Mouse (Mus musculus): ENCODE measurements around the gene Trim17.
A peak's percentile ranks its signal among the peaks of the same experiment; 100 is the strongest.
"Not testable (repeated sequence)": the region's sequence is repeated elsewhere in the genome, so short reads cannot be mapped to it uniquely, and the experiment has no call there.

Trim17 gene

DNA sequence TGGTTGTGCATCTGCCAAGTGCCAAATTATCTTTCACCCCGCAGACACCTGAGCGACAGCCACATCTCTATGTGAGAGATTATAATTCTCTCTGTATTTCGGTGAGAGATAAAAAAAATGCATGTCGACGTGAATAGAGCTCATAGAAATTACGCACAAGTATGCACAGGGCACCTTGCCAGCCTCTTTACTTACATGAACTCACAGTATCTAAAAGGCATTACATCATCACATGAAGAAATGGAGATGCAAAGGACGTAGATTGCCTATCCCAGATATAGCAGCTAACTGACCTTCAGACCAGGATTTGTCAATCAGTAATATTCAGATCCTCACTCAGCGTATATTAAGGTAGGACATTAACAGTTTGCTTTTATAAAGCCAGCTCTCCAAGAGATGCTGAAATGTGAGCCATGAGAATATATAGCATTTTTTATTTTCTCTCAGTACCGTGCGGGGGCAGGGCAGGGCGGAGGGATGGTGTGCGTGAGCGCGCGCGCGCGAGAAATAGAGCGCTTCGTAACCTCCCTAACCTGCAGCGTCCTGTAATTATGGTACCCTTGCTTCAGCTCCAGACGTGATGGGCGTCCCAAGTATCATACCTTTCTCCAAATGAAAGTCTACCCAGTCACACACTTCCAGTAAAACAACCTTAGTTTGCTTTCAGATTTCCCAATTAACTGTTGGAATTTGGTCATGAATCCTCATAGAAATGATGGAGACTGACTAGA is 6.5 kb upstream of the Trim17 start:
- peak; percentile 60 for DNase-seq (ENCODE audit: low spot score)

DNA sequence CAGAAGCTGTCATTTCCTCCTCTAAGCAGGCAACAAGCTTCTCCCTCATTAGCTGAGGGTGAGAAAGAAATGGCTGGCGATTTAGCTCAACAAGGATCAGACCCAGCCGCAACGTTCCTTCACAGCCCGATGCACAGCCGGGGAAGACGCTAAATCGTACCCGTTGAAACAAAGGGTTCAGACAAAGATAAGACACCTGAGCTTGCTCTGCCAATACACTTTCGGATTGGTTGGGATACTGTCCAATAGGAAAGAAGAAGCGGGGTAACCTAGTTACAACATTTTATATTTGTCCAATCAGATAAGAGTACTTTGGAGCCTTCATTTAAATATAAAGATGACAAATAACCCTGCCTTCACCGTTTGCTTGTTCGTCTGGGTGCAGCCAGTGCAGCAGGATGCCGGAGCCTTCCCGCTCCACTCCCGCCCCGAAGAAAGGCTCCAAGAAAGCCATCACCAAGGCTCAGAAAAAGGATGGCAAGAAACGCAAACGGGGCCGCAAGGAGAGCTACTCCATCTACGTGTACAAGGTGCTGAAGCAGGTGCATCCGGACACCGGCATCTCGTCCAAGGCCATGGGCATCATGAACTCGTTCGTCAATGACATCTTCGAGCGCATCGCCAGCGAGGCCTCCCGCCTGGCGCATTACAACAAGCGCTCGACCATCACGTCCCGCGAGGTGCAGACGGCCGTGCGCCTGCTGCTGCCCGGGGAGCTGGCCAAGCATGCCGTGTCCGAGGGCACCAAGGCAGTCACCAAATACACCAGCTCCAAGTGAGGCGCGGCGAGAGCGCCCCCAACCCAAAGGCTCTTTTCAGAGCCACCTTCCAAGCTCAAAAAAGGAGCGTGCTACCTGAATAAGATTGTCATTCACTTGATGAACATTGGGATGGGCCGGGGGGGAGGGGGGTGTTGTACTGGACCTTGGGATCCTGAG is 5.7 kb upstream of the Trim17 start, which contains the start of gene Hist3h2ba:
Hist3h2ba (plus strand) TSS at position 379 of the 938 bp plus-strand sequence.
- DNase-seq (ENCODE audit: low spot score): peak; percentile 89

DNA sequence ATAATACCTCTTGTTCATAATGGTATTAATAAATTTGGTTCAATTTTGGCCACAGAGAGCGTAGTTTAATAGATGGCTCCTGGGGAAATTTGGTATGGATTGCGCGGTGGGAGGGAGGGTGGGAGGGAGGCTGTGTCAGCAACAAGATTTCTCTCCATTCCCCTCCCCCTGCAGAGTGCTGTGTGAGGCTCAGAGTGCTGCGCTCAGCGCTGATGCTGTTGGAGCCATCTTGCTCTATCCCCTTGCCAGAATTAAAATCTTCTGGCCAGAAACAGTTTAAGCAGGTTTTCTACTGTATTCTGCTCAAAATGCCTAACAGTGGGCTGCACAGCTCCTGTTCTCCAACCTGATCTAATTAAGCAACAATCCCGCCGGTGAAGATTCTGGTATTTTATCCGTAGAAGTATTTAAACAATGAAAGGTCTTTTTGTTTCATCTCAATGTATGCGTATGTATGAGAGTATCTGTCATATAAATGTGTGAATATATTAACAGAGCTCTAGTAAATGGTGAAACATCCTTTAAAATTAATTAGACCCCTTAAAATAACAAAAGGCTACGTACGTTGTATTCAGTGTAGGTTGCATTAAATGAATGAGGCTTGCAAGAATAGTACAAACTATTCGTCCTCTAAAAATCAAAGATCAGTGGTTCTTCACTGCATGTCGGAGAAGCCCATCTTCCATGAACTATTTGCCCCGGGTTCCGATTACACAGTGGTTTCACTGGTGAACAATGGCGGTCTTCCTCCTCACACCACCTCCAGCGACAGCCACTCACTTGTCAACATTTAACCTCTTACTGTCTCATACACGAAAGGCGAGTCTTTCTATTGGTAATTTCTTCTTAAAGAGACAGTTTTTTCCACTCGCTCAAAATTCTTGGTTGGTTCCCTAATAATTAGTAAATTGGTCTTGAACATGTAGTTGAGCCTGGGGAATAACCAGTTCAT is 4.7 kb upstream of the Trim17 start:
- peak; percentile 71 for DNase-seq (ENCODE audit: low spot score)

DNA sequence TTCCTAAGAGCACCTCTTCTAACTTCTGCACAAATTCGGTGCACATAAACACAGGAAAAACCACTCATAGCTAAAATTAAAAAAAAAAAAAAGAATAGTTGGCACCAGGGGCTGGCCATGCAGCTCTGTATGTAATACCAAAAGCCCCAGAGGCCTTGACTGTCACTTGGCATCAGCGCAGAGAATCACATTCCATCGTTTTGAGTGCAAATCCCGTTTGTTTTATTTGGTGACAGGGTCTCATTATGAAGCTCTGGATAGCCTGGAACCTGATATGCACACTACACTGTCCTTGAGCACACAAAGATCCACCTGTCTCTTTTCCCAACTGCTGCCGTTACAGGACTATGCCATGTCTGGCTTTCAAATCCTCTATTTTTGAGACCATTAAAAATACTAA is 3.3 kb upstream of the Trim17 start:
- no peak for DNase-seq (ENCODE audit: low spot score)

DNA sequence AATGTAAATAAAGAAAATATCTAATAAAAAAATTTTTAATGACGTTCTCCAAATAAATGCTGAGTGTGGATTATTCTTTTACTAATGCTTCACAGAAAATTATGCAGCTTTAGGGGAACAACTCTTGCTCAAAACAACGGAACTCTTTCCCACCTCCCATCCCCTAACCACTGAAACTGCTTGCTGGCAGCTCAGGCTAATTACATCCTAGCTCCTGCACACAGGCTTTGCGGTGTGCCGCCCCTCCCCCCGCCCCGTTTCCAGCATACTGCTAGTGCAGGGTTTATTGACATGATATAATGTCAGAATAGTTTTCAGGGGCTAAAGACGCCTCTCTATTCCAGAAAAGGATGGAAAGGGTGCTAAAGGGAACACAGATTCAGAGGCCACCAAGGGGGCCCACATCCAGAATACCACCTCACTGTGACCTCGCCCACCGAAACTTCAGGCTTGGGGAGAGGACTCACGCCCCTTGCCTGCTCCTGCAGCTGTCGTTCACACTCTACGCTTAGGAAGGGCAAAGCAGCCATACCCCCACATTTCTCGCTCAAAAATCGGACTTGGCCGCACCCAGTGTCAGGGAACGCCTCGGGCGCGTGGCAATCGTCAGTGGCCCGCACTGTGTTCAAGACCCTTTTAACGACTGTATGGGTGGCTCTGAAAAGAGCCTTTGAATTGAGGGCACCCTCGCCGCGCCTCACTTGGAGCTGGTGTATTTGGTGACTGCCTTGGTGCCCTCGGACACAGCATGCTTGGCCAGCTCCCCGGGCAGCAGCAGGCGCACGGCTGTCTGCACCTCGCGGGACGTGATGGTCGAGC is 925 bp upstream of the Trim17 start:
- DNase-seq (ENCODE audit: low spot score): no peak

DNA sequence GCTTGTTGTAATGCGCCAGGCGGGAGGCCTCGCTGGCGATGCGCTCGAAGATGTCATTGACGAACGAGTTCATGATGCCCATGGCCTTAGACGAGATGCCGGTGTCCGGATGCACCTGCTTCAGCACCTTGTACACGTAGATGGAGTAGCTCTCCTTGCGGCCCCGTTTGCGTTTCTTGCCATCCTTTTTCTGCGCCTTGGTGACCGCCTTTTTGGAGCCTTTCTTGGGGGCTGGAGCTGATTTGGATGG is 390 bp upstream of the Trim17 start:
- not testable (repeated sequence) for DNase-seq (ENCODE audit: low spot score)

DNA sequence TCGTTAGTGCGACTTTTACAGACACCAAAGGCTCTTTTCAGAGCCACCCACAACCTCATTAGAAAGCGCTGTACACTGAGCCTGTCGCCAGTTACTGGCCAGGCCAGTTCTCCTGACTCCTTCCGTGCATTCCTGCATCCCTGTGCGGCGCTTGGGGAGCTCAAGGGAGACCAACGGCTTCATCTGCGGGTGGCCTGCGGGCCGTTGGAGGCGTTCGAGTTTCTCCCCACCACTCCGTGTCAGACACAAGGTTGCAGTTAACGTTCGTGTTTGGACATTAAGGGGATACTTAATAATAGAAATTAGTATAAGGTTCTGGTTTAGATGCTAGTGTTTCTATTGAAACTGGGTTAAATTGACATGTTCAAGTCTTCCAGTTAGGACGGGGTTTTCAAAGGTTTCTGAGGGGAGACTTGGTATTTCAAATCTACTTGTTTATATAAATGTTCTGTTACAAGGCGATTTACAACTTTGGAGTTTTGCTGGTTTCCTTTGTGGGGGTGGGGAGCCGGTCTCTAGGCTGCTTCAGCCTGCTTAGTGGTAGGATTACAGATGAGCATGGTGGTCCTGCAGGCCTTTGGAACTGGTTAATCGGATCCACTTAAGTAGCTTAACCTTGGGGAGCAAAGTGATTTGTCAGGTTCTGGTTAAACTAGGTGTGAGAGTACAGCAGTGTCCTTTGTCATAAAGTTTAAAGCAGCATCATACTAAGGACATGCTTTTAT is 820 bp downstream of the Trim17 start:
- DNase-seq (ENCODE audit: low spot score): peak; percentile 61

DNA sequence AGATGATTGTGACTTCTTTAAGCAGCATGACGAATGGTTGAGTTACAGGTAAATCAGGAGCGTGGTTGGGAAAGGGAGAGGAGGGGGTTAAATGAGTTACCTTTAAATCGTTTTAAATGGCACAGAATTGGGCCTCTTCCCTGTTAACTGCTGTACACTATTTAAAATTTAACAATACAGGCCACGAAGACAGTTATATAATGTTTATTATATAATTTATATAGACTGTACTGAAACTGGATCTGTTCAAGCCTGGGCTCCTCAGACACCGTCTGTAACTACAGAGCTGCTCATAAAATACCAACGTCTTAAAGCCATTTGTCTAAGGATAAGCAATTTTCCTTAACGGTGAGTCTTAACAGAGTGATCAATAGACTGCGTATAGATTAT is 1.4 kb downstream of the Trim17 start:
- DNase-seq (ENCODE audit: low spot score): no peak

DNA sequence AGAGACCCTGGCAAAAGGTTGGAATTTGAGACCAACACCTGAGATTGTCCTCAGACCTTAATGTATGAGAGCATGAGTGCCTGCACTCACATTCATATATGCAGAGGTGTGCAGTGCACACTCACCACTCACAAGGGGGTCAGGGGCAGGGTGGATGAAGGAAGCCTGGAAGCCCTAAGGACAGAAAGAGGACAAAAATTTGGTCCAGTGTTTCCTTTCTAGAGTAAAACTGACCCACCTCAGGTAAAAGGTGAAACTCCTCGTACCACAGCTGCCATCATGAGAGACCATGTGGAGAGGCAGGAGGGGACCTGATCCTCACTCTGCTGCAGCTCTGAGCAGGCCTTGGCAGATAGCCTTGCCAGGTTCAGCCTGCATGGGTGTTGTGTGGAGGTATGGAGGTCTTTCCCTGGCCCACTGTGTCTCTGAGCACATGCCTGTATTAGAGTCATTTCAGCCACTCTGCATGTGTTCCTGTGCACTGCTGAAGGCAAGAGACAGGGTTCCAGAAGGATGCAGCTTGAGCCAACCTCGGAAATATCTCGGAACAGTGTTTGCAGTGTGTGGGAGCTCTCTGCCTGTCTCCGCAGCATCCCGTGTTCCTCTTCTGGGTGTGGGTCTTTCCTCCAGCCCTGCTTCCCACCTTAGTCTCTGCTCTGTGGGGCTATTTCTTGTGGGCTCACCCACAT is 2.9 kb downstream of the Trim17 start:
- no peak for DNase-seq (ENCODE audit: low spot score)

DNA sequence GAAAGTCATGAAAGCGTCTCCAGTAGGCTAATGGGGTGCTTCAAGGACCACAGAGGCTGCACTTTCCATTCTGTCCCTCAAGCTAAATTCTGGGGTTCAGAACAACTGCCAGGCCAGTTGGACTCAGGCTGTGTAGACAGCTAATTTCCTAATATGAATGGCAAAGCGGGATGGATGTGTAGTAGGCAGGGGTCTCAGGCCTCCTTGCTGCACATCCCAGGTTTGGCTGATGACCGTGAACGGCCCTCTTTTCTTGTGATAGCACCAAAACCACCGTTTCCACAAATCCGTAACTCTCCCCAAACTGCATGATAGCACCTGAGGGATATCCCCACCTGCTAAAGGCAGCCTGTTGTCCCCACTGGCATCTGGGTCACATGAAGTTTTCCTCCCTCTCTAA is 4.1 kb downstream of the Trim17 start:
- DNase-seq (ENCODE audit: low spot score): no peak

DNA sequence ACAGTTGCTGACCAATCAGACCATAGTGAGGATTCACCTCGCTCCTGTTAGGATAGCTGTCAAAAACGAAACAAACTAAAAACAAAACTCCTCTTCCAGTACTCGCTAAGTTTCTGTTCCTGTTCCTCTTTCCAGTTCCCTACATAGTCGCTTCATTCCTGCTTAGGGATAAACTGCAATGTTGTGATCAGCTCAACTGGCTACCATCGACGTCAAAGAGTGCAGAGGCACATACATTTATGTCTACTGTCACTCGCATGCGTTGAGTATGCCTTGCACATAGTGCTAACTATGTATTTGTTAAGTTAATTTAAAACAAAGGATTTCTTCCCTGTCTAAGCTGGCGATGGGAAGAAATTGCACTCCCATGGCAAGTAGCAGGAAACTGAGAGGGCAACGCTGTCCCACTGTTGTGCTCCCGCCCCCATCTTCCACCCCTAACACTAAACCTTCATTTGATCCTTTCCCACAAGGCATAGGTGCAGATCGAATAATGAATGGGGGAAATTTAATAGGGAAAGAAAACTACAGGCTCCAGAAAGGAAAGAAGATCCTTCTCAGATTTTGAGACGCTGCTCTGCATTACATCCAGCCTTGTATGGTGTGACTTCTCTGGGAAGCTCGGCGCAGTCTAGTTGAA is 4.8 kb downstream of the Trim17 start:
- no peak for DNase-seq (ENCODE audit: low spot score)

DNA sequence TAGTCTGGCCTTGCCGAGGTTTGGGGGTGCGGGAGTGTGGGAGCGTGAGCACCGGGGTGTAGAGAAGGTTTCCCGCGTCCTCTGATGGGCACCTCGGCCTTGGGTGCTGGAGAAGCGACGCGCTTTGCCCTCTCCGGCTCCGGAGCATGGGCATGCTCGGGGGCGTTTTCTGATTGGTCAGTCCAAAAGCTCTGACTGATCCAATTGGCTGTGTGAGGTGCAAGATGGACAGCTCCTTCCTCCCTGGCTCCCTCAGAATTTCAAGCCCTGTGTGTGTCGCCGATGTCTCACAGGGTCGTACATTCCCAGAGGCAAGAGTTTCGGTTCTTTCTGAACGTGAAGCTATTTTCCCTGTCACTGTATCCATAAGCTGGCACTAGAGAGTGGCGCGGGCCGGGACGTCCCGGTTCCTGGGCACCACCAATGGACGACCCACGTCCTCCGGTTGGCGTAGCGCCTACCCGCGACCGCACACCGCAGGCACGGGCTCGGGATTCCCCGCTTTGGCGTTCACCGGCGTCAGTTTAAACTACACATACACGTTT is 5.5 kb downstream of the Trim17 start:
- peak; percentile 94 for DNase-seq (ENCODE audit: low spot score)

DNA sequence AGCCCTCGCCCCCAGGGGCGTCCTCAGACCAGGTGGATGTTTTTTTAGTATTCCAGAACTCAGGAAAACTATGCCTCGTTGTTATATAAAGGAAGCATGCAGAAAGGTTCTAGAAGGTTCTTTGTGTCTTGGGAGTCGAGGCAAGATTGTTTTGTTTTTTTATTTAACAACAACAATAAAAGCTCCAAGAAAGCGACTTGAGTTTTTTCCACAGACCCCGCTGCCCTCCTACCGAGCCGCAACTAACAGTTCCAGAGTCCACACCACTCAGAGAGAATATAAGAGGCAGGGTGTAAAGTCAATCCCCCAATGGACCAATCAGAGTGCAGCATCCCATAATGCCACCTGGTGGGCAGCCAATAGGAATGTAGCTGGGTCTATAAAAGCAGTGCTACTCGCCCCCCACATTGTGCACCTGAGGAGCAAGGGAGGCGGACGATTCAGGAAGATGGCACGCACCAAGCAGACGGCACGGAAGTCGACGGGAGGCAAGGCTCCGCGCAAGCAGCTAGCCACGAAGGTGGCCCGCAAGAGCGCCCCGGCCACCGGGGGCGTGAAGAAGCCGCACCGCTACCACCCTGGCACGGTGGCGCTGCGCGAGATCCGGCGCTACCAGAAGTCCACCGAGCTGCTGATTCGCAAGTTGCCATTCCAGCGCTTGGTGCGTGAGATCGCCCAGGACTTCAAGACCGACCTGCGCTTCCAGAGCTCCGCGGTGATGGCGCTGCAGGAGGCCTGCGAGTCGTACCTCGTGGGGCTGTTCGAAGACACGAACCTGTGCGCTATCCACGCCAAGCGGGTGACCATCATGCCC is 7.1 kb downstream of the Trim17 start:
- peak; percentile 96 for DNase-seq (ENCODE audit: low spot score)

DNA sequence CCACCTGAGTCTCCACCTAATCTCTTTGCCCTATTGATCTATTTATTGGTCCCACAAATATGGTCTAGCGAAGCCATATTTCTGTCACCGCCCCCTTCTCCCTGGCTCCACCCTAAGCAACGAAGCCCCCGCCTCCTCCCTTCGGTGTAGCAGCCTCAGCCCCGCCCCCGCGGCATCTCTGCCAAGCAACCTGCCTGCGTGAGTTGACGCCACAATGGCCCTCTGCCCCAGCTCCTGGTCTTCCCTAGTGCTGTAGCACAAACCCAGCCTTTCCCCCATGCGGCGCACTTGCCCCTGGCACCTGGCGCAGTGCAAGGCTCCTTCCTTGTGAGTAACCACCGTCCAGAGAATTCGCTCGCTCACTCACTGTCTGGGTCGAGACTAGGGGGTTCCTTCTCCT is 9.1 kb downstream of the Trim17 start:
- DNase-seq (ENCODE audit: low spot score): peak; percentile 85

DNA sequence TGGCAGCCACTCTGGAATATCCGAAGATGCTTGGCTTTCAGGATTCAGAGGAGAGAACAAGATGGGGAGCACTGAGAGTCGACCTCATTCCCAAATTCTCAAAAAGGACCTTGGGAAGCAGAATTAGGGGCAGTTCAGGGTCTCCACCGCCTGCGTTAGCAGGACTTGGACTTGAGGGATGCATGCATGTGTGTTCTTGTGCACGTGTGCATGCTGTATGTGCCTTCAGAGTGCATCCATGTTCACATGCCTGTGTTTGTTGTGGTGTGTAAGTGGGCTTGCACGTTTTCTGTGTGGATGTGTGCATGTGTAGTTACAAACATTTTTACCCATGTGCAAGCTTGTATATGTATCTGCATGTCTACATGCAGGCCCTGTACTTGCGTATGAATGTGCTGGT is 9.7 kb downstream of the Trim17 start:
- DNase-seq (ENCODE audit: low spot score): no peak

DNA sequence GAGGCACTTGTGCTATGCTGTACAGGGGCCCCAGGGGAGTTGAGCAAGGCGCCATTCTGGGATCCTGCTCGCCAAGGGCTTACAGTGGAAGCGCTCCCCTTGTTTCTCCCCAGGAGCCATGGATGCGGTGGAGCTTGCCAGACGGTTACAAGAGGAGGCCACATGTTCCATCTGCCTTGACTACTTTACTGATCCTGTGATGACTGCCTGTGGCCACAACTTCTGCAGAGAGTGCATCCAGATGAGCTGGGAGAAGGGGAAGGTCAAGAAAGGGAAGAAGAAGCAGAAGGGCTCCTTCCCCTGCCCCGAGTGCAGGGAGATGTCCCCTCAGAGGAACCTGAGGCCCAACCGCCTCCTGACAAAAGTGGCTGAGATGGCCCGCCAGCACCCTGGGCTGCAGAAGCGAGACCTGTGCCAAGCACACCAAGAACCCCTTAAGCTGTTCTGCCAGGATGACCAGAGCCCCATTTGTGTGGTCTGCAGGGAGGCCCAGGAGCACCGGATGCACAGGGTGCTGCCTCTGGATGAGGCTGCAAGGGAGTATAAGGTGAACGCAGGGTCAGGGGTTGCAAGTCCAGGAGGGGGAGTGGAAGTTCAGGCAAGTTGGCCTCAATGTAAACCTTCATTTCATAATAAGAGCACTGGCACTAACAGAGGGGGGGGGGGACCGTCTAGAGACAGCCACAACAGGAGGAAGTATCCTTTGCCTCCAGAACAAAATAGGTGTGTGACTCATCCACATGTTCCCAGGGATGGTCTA is 10.7 kb downstream of the Trim17 start:
- no peak for DNase-seq (ENCODE audit: low spot score)

DNA sequence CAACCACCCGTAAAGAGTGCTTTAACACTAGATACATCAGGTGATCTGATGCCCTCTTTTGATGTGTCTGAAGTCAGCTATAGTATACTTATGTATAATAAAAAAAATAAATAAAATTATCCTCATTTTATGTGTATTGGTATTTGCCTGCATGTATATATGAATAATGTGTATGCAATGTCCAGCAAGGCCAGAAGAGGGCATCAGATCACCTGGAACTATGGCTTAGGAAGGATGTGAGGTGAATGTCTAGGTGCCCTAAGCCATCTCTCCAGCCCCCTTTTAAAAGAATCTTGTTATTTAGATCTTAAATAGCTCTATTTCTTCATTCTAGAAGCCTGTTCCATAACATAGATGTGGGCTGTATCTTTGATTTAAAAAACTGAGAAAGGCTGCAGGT is 12.9 kb downstream of the Trim17 start:
- DNase-seq (ENCODE audit: low spot score): no peak

DNA sequence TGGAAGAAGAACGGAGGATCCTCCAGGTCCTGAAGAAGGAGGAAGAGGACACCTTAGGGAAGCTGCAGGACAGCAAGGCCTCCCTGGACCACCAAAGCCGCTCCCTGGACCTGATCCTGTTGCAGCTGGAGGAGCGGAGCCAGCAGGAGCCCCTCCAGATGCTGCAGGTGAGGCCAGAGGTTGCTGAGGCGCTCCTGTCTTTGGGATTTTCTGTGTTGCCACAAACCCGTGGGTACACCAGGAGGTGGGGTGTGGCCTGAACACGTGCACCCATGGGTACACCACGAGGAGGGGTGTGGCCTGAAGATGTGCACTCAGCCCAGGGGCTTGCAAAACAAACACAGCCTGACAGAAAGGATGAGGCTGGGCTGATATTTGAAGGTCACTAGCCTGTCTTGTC is 14.1 kb downstream of the Trim17 start:
- no peak for DNase-seq (ENCODE audit: low spot score)

Measured in testis, postnatal 14 days (tissue).